Mouse (Mus musculus): ENCODE measurements around the gene Gm28038.

Gene Gm28038

DNA sequence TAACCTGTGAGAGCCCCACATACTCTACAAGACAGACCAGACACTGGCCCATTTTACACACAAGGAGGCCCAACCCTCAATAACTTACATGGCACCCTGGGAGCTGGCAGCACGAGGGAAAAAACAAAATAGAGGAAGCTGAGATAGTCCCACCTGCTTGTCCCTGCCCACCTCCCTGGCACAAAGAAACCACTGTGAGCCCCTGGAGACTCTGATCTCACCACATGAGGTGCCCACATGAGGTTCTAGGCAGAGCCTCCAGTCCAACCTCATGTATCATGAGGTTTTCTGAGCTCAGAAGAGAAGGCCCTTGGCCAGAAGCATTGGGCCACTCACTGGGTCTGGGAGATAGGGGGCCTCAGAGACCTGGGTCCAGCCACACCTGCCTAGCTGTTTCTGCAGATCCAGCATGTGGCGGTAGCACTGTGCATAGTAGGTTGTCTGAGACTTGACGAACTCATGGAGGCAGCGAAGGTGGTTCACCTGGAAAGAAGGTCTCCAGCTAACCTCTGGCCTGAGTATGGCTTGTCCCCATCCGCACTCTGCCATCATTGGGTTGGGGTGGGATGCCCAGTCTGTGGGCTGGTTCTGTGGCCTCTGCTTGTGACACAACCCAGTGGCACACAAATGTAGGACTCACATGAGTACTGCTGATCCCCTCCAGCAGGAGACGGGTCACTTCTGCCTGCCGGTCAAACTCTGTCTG lies 65.3 kb downstream of the Gm28038 start:
- DNase-seq (ENCODE audit: low read depth, low spot score): no peak

DNA sequence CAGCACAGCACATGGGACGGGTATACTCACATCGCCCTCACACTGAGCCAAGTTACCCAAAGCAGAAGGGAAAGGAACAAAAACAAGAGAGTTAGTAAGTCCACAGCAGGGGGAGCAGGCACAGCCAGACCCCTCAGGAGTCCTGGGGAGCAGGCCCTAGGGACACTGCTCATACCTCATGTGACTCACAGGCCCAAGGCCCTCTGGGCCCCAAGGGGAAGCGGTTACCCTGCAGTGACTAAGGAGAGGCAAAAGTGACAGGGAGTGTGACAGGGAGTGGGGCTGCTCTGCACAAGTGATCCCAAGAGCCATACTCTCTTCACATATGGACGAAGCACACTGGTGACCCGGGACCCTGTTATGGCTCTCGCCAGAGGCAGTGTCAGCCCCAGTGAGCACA lies 68.4 kb downstream of the Gm28038 start:
- DNase-seq (ENCODE audit: low read depth, low spot score): no peak
